Mouse (Mus musculus) midbrain, postnatal 0 days (tissue): ENCODE measurements at regions not wholly inside any gene's neighbourhood (a gene's known extent, or its start where the extent isn't known, plus 50 kb on each side); places are given as distances from the start of the nearest gene placed in this dataset.

Experiments used
- ATAC-seq: fragments of 200-750 bp; cut with Nextera tagmentation; 2 replicates; pipeline ENCODE4 v1.8.0; 2017; ENCODE audit warnings: moderate number of reproducible peaks, mild to moderate bottlenecking, moderate TSS enrichment, moderate library complexity; ENCODE audit not compliant: low FRiP score
- DNase-seq: peaks from one replicate; pipeline ENCODE4 v3.0.0-alpha.2; 2015; ENCODE audit warnings: low spot score
- H3K27ac ChIP-seq: fragments of 300-500 bp; sonication (generic); 2 replicates; pipeline ENCODE4 v1.5.1; 2014; ENCODE audit warnings: low read depth, mild to moderate bottlenecking, low read length, mixed read lengths
- H3K27me3 ChIP-seq: fragments of 300-500 bp; sonication (generic); 2 replicates; pipeline ENCODE4 v1.6.1; 2014; ENCODE audit warnings: low read length, control low read depth, mixed read lengths; ENCODE audit not compliant: insufficient read depth
- H3K36me3 ChIP-seq: fragments of 300-500 bp; sonication (generic); 2 replicates; pipeline ENCODE4 v1.6.1; 2014; ENCODE audit warnings: low read length, control low read depth, mixed read lengths; ENCODE audit not compliant: insufficient read depth
- H3K4me1 ChIP-seq: fragments of 300-500 bp; sonication (generic); 2 replicates; pipeline ENCODE4 v1.6.1; 2014; ENCODE audit warnings: mild to moderate bottlenecking, control low read depth, antibody characterized with exemption, low read length, mixed read lengths; ENCODE audit not compliant: insufficient read depth
- H3K4me2 ChIP-seq: fragments of 300-500 bp; sonication (generic); 2 replicates; pipeline ENCODE4 v1.6.1; 2014; ENCODE audit warnings: low read depth, mild to moderate bottlenecking, low read length, mixed read lengths; ENCODE audit not compliant: poor library complexity, severe bottlenecking
- H3K4me3 ChIP-seq: fragments of 300-500 bp; sonication (generic); 2 replicates; pipeline ENCODE4 v1.5.1; 2014; ENCODE audit warnings: low read depth, mild to moderate bottlenecking, low read length, moderate library complexity
- H3K9ac ChIP-seq: fragments of 300-500 bp; sonication (generic); replicated peaks from 2 replicates; pipeline ENCODE4 v1.6.1; 2014; ENCODE audit warnings: mild to moderate bottlenecking, low read length, moderate library complexity, mixed read lengths; ENCODE audit not compliant: poor library complexity, severe bottlenecking
- H3K9me3 ChIP-seq: fragments of 300-500 bp; sonication (generic); 2 replicates; pipeline ENCODE4 v1.6.1; 2016; ENCODE audit warnings: low read length, control low read depth
- CTCF ChIP-seq: IDR thresholded peaks from 2 replicates; pipeline ENCODE4 v1.5.1; 2016; ENCODE audit warnings: antibody characterized with exemption, mild to moderate bottlenecking
- WGBS: fragments of 180-500 bp; shearing (Covaris S2); extraction: QIAGEN DNeasy Blood & Tissue Kit; methylation state at CpG from one replicate; pipeline ENCODE4 v1.1.7; 2014; 5-methylcytosine and 5-hydroxymethylcytosine counted together

DNA sequence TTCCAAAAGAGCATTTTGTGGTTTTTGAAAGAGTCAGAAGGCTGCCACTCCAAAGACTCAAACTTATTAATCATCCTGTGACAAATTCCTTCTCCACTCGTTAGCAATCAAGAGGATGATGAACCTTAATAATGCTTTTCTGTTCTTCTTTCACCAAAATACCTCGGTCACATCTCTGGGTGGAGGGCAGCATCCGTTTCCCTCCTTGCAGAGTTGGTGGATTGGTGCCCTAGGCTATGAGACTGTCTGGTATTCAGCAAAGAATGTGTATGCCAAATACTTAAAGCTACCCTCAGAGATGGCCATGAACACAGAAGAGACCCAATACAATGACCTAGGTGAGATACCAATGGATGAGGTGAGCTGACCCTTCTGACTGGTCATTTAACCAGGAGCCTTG lies 226.6 kb downstream of the Agtpbp1 start:
- no peak overlapping the region for H3K27ac ChIP-seq
- no peaks in the 10 kb centered on the region for H3K4me1 ChIP-seq
- H3K4me3 ChIP-seq, result no peak overlapping the region
- no peak overlapping the region for H3K9ac ChIP-seq
- H3K27me3 ChIP-seq, result no peaks in the 10 kb centered on the region
- TF ChIP-seq CTCF, result no peak
- DNase-seq, result no peak
- H3K36me3 ChIP-seq, result no peaks in the 10 kb centered on the region
- no peak for ATAC-seq
- no peak overlapping the region for H3K4me2 ChIP-seq
- no peaks in the 10 kb centered on the region for H3K9me3 ChIP-seq
- 84% methylated on average over 3 of the region's 3 CpGs for WGBS

DNA sequence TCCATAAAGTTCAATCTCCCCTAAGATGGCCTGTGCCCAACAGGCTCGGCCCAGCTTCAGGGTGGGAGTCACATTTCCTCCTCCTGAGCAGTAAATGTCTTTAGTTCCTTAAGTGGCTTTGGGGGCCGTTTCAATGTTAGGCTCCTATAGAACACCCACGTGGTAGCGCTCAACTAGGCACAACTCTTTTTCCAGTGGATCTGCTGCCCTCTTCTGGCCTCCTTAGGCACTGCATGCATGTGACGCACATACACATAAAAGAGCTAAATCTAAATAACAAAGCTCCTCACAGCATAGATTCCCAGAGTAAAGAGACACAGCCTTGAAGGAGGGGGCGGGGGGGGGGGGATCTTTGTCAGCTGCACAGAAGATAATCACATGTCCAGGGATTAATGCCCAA lies 233.6 kb downstream of the Agtpbp1 start:
- Histone ChIP-seq H3K4me2 (no peak overlapping the region), H3K27me3 (no peaks in the 10 kb centered on the region), H3K4me1 (no peaks in the 10 kb centered on the region), H3K27ac (no peak overlapping the region), H3K36me3 (no peaks in the 10 kb centered on the region), H3K9me3 (no peaks in the 10 kb centered on the region), H3K9ac (no peak overlapping the region), H3K4me3 (no peak overlapping the region)
- ATAC-seq (no peak), DNase-seq (peak; percentile 20)
- 53% methylated on average over 6 of the region's 6 CpGs for WGBS
- peak; percentile 66 for TF ChIP-seq CTCF

DNA sequence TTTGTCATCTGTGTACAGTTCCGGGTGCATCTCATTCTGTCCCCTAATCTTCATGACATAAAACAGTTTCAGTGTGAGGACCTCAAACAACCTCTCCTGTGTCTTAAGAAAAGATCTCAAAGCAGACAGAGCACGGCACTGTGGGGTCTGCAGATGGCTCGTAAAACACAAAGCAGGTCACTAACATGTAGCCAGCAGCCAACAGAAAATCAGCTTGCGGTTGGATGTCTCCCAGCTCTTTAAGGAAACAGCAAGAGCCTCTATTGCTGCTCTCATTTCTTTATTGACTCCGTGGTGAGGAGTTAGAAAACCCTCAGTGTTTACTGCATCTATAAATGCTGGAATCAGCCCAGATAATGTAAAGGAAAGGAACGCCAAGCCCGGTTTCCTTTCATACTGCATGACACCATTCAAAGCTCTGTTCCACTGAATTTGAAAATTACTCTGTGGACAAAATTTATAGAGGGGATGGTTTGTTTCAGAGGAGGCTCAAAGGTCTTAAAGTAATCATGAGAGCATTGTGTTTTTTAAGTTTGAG lies 234.3 kb downstream of the Agtpbp1 start:
- 62% methylated on average over 7 of the region's 7 CpGs for WGBS
- Histone ChIP-seq H3K27me3 (no peaks in the 10 kb centered on the region), H3K4me2 (no peak overlapping the region), H3K9me3 (no peaks in the 10 kb centered on the region), H3K4me3 (no peak overlapping the region), H3K36me3 (no peaks in the 10 kb centered on the region), H3K27ac (peak overlapping the region; percentile 9; the same call in 1 of the 2 replicates), H3K9ac (peak overlapping the region; percentile 36; the same call in 1 of the 2 replicates), H3K4me1 (no peaks in the 10 kb centered on the region)
- no peak for ATAC-seq
- DNase-seq, result peak; percentile 45
- TF ChIP-seq CTCF, result no peak

DNA sequence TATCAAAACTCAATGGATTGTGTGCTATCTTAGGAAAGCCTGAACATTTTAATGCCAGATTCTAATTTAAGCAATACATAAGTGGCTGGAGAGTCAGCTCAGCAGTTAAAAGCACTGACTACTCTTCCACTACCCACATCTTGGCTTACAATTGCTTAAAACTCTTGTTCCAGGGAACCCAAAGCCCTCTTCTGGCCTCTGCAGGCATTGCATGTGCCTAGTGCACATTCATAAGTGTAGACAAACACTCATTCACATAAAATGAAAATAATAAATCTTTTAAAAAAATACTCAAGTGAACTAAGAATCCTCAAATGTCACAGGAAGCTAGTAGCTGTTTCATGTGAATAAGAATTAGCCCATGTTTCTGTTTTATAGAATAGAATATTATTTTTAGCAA lies 236.5 kb downstream of the Agtpbp1 start:
- H3K4me1 ChIP-seq, result no peaks in the 10 kb centered on the region
- ATAC-seq, result no peak
- H3K27ac ChIP-seq, result no peak overlapping the region
- DNase-seq, result no peak
- no peaks in the 10 kb centered on the region for H3K9me3 ChIP-seq
- H3K36me3 ChIP-seq, result no peaks in the 10 kb centered on the region
- no peak overlapping the region for H3K4me3 ChIP-seq
- peak; percentile 38 for TF ChIP-seq CTCF
- H3K9ac ChIP-seq, result no peak overlapping the region
- H3K27me3 ChIP-seq, result no peaks in the 10 kb centered on the region
- H3K4me2 ChIP-seq, result no peak overlapping the region

DNA sequence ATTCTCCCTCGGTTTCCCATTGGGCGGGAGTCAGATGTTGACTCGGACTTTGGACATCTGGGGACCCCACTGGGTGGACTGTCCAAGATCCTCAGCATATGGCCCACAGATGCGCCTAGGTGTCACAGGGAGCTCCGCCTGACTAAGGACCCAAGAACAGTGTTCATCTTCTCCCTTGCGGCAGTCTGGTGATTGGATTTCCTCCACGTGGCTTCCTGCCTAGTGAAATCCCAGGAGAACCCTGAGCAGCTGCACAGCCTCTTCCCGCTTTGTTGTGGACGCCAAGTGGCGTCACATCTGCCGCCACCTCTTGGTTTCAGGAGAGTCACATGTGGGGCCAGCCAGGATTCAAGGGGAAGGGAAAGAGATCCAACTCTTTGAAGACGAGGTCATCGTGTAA lies 243.2 kb downstream of the Agtpbp1 start:
- H3K4me1 ChIP-seq, result no peaks in the 10 kb centered on the region
- 83% methylated on average over 13 of the region's 13 CpGs for WGBS
- DNase-seq (no peak), ATAC-seq (no peak)
- no peaks in the 10 kb centered on the region for H3K27me3 ChIP-seq
- H3K9me3 ChIP-seq, result no peaks in the 10 kb centered on the region
- no peak for TF ChIP-seq CTCF
- no peak overlapping the region for H3K4me2 ChIP-seq
- H3K9ac ChIP-seq, result no peak overlapping the region
- H3K27ac ChIP-seq, result no peak overlapping the region
- H3K4me3 ChIP-seq, result no peak overlapping the region
- H3K36me3 ChIP-seq, result no peaks in the 10 kb centered on the region

DNA sequence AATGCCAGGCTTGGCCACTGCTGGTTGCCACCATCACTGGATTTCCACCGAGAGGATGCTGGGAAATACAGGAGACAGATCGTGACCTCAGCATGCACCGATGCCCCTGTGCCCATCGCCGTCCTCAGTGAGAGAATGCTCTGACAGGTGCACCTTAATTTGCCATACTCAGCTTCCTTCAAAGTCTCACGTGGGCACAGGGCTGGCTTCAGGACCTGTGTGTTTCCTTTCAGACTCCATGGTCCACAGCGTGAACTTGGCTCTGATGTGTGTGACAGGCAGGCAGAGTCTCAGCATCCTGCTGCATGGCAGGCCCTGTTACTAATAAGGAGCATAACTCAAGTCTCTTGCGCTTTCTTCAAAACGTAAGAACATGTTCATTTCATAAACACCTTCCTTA lies 246.6 kb downstream of the Agtpbp1 start:
- Histone ChIP-seq H3K4me3 (no peak overlapping the region), H3K9me3 (no peaks in the 10 kb centered on the region), H3K36me3 (no peaks in the 10 kb centered on the region), H3K9ac (no peak overlapping the region), H3K4me1 (no peaks in the 10 kb centered on the region), H3K27me3 (no peaks in the 10 kb centered on the region), H3K4me2 (no peak overlapping the region), H3K27ac (no peak overlapping the region)
- no peak for ATAC-seq
- 94% methylated on average over 9 of the region's 9 CpGs for WGBS
- DNase-seq, result no peak
- no peak for TF ChIP-seq CTCF
